Mouse (Mus musculus) thymus, postnatal 0 days (tissue): ENCODE results near the gene Sphk2. TPM values are rescaled to one million over a fixed set of nuclear protein-coding genes. Genes with fewer than 3 reads are reported as not detected.
A peak's percentile ranks its signal among the peaks of the same experiment; 100 is the strongest.

Source experiments
- DNase-seq: peaks from one replicate; pipeline ENCODE4 v3.0.0-alpha.2; 2015; ENCODE audit warnings: low spot score
- polyA plus RNA-seq: library from polyadenylated mRNA; unstranded; fragments of >200 nt; fragmentation: Nextera tagmentation; extraction: Ambion mirVana; gene quantifications from 2 replicates; pipeline ENCODE4 v1.2.1, GENCODE M21; 2015

Gene Sphk2
- polyA plus RNA-seq, 1 experiment from 2014 or later: 19.8 TPM

- DNase-seq: no peak
Measured at GRCm38 (mm10) chr7:45725151-45725550, 7.3 kb upstream of the Sphk2 start.

GRCm38 (mm10) chr7:45723781-45724180 is 6.0 kb upstream of the Sphk2 start:
- no peak for DNase-seq

- no peak for DNase-seq
Measured at GRCm38 (mm10) chr7:45723301-45723700, 5.5 kb upstream of the Sphk2 start.

- DNase-seq: no peak
Measured at GRCm38 (mm10) chr7:45722348-45722713, 4.5 kb upstream of the Sphk2 start.

GRCm38 (mm10) chr7:45721642-45722347 is 4.0 kb upstream of the Sphk2 start:
- no peak for DNase-seq

GRCm38 (mm10) chr7:45721234-45721571 is 3.4 kb upstream of the Sphk2 start:
- no peak for DNase-seq

GRCm38 (mm10) chr7:45720413-45721233 is 2.8 kb upstream of the Sphk2 start, which contains the start of gene Fam83e:
Gene Fam83e (plus strand): TSS chr7:45721212.
- DNase-seq: no peak

GRCm38 (mm10) chr7:45719738-45720412 is 2.1 kb upstream of the Sphk2 start:
- DNase-seq: no peak

- no peak for DNase-seq
Measured at GRCm38 (mm10) chr7:45719180-45719579, 1.4 kb upstream of the Sphk2 start.

- DNase-seq: no peak
Measured at GRCm38 (mm10) chr7:45718331-45718730, 529 bp upstream of the Sphk2 start.

- DNase-seq: no peak
Measured at GRCm38 (mm10) chr7:45716952-45717917, 567 bp downstream of the Sphk2 start.

GRCm38 (mm10) chr7:45716460-45716857 is 1.3 kb downstream of the Sphk2 start:
- DNase-seq: no peak

- DNase-seq: no peak
Measured at GRCm38 (mm10) chr7:45715741-45716459, 1.9 kb downstream of the Sphk2 start.

- DNase-seq: peak; percentile 98
Measured at GRCm38 (mm10) chr7:45715090-45715708, 2.6 kb downstream of the Sphk2 start, which contains the start of gene Rpl18. Gene Rpl18 (plus strand): TSS chr7:45715457.

GRCm38 (mm10) chr7:45714630-45715089 is 3.1 kb downstream of the Sphk2 start:
- no peak for DNase-seq

- no peak for DNase-seq
Measured at GRCm38 (mm10) chr7:45713881-45714520, 3.8 kb downstream of the Sphk2 start.

- DNase-seq: no peak
Measured at GRCm38 (mm10) chr7:45713396-45713795, 4.4 kb downstream of the Sphk2 start.

GRCm38 (mm10) chr7:45712022-45712757 is 5.6 kb downstream of the Sphk2 start:
- DNase-seq: no peak
